24 mouse cellular contexts compared by ENCODE assay signal in the genomic region with DNA sequence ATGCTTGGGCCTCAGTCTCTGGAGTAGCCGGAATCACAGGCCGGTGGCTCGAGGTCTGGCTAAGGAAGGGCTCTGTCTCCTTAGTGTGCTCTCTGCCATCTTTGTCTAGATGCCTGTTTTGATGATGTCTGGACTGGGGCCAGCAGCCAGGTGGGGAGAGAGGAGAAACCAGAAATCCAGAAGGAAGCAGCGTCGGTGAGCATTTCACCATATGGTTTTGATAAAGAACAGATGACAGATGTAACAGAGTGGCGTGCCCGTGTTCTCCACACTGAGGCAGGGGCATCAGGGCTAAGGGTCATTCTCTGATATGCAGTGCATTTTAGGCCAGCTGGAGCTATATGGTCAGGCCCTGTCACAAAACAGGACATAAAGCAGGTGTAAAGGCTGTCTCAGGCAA. TPM values are rescaled to one million over a fixed set of nuclear protein-coding genes. Genes with fewer than 3 reads are reported as not detected.
DNase-seq lines count a peak whose midpoint lies in the region; ATAC-seq lines count a peak whose summit lies in the region.
"Had no signal": no experiment of that assay in that cellular context is flagged by ENCODE, and none has a peak within 500 bp of the region (broad histone marks: within the 10 kb centered on the region; RNA-seq: fewer than 3 reads in every experiment).

No protein-coding gene starts in this region.

- H3K4me2 ChIP-seq in embryonic facial prominence, embryonic 14.5 days (ENCODE audit: low read depth, low read length) = no peak overlapping the region
- H3K4me2 ChIP-seq: heart, embryonic 13.5 days; hindbrain, embryonic 13.5 days; intestine, embryonic 15.5 days had no signal

- H3K4me1 ChIP-seq in megakaryocyte, embryonic 14.5 days = peaks cover 100% of the 10 kb centered on the region
- H3K4me1 ChIP-seq in embryonic facial prominence, embryonic 14.5 days (ENCODE audit: control insufficient read depth, insufficient read depth, low read length) = peaks cover 6% of the 10 kb centered on the region
- H3K4me1 ChIP-seq in heart, embryonic 10.5 days = peaks cover 52% of the 10 kb centered on the region
- H3K4me1 ChIP-seq: intestine, embryonic 15.5 days had no signal

- peak overlapping the region; percentile 34; the same call in 1 of the 2 replicates for H3K9ac ChIP-seq in embryonic facial prominence, embryonic 14.5 days (ENCODE audit: low read depth, low read length)
- H3K9ac ChIP-seq: heart, embryonic 13.5 days; hindbrain, embryonic 13.5 days; intestine, embryonic 15.5 days had no signal

- no peak for ATAC-seq in megakaryocyte, adult 5-6 weeks (ENCODE audit: poor library complexity, severe bottlenecking)
- ATAC-seq in embryonic facial prominence, embryonic 14.5 days (ENCODE audit: low read depth) = no peak
- ATAC-seq in megakaryocyte progenitor cell, adult 5-6 weeks (replicated peaks; ENCODE audit: poor library complexity) = no peak
- ATAC-seq: intestine, embryonic 15.5 days; lung, postnatal 0 days; midbrain, embryonic 16.5 days had no signal

- H3K9me3 ChIP-seq in megakaryocyte, embryonic 14.5 days = no peaks in the 10 kb centered on the region
- no peaks in the 10 kb centered on the region for H3K9me3 ChIP-seq in embryonic facial prominence, embryonic 14.5 days (ENCODE audit: control insufficient read depth, low read length)
- H3K9me3 ChIP-seq in heart, embryonic 10.5 days = no peaks in the 10 kb centered on the region
- H3K9me3 ChIP-seq: heart, embryonic 13.5 days; hindbrain, embryonic 13.5 days; intestine, embryonic 15.5 days had no signal

- no peaks in the 10 kb centered on the region for H3K36me3 ChIP-seq in megakaryocyte, embryonic 14.5 days (replicated peaks; ENCODE audit: low read length)
- no peaks in the 10 kb centered on the region for H3K36me3 ChIP-seq in embryonic facial prominence, embryonic 14.5 days (ENCODE audit: control insufficient read depth, insufficient read depth, low read length)
- H3K36me3 ChIP-seq in heart, embryonic 10.5 days = no peaks in the 10 kb centered on the region
- H3K36me3 ChIP-seq: heart, embryonic 13.5 days; hindbrain, embryonic 13.5 days; intestine, embryonic 15.5 days had no signal

- peak; percentile 54 for DNase-seq in embryo, embryonic 10 days (ENCODE audit: low spot score)
- no peak for DNase-seq in embryo, embryonic 9.5 days (ENCODE audit: extremely low spot score)
- no peak for DNase-seq in embryonic facial prominence, embryonic 14.5 days (ENCODE audit: low spot score)
- DNase-seq in heart, embryonic 10.5 days (ENCODE audit: low spot score) = no peak
- DNase-seq: adrenal gland, adult 2 months; B cell, adult 2 months; heart, adult 11 months; kidney, postnatal 4 days; layer of hippocampus, adult 9-11 months; liver; right cerebral cortex, postnatal 25 days; thymus, adult 2 months had no signal

- peak overlapping the region; percentile 52 for H3K4me3 ChIP-seq in megakaryocyte, embryonic 14.5 days (replicated peaks)
- H3K4me3 ChIP-seq in embryonic facial prominence, embryonic 14.5 days (ENCODE audit: low read depth, low read length) = no peak overlapping the region
- no peak overlapping the region for H3K4me3 ChIP-seq in heart, embryonic 10.5 days
- H3K4me3 ChIP-seq: erythroblast, embryonic 14.5 days; heart, embryonic 13.5 days; hindbrain, embryonic 13.5 days; intestine, embryonic 15.5 days had no signal

- H3K27ac ChIP-seq in embryonic facial prominence, embryonic 14.5 days (replicated peaks; ENCODE audit: low read depth, low read length) = no peak overlapping the region
- no peak overlapping the region for H3K27ac ChIP-seq in heart, embryonic 10.5 days
- H3K27ac ChIP-seq: heart, embryonic 13.5 days; hindbrain, embryonic 13.5 days; intestine, embryonic 15.5 days had no signal

- WGBS in embryonic facial prominence, embryonic 14.5 days = 37% methylated on average over 7 of the region's 7 CpGs
- 60% methylated on average over 7 of the region's 7 CpGs for WGBS in heart, embryonic 10.5 days

- no peaks in the 10 kb centered on the region for H3K27me3 ChIP-seq in megakaryocyte, embryonic 14.5 days (replicated peaks)
- no peaks in the 10 kb centered on the region for H3K27me3 ChIP-seq in embryonic facial prominence, embryonic 14.5 days (replicated peaks; ENCODE audit: control insufficient read depth, insufficient read depth, low read length)
- H3K27me3 ChIP-seq in heart, embryonic 10.5 days (ENCODE audit: insufficient read depth, poor library complexity, severe bottlenecking) = no peaks in the 10 kb centered on the region
- H3K27me3 ChIP-seq: heart, embryonic 13.5 days; intestine, embryonic 15.5 days had no signal

RNA-seq across cellular contexts. Expression of gene Laptm5, which starts 12.2 kb away (rescaled TPM):
- polyA plus RNA-seq in megakaryocyte, embryonic 14.5 days (2012; ENCODE audit: insufficient read depth, low replicate concordance) = 2,077 and 24,581 TPM in 2 replicates
- total RNA-seq in megakaryocyte, adult 5-6 weeks (2015) = 1,039 and 1,095 TPM in 2 replicates
- 312 and 362 TPM in 2 replicates for total RNA-seq in megakaryocyte, adult 5-6 weeks (2017)
- 74.2 and 76.1 TPM in 2 replicates for polyA plus RNA-seq in embryonic facial prominence, embryonic 14.5 days (2014; fragmentation: Nextera tagmentation; extraction: Ambion mirVana)
- 431 and 454 TPM in 2 replicates for total RNA-seq in megakaryocyte progenitor cell, adult 5-6 weeks (2015)
- total RNA-seq in megakaryocyte progenitor cell, adult 5-6 weeks (2017) = 127 and 133 TPM in 2 replicates
- polyA plus RNA-seq in heart, embryonic 10.5 days (2016; fragmentation: Nextera tagmentation; extraction: Ambion mirVana) = 7.7 and 19.5 TPM in 2 replicates

RNA-seq across cellular contexts. Expression of gene Matn1, which starts 43.4 kb away (rescaled TPM):
- polyA plus RNA-seq in megakaryocyte, embryonic 14.5 days (2012; ENCODE audit: insufficient read depth, low replicate concordance) = 1.1 and 4.1 TPM in 2 replicates
- not detected in 2 replicates for total RNA-seq in megakaryocyte, adult 5-6 weeks (2015)
- not detected in 2 replicates for total RNA-seq in megakaryocyte, adult 5-6 weeks (2017)
- 51.7 and 129 TPM in 2 replicates for polyA plus RNA-seq in embryonic facial prominence, embryonic 14.5 days (2014; fragmentation: Nextera tagmentation; extraction: Ambion mirVana)
- total RNA-seq in megakaryocyte progenitor cell, adult 5-6 weeks (2015) = not detected in 2 replicates
- not detected in 2 replicates for total RNA-seq in megakaryocyte progenitor cell, adult 5-6 weeks (2017)
- polyA plus RNA-seq in heart, embryonic 10.5 days (2016; fragmentation: Nextera tagmentation; extraction: Ambion mirVana) = not detected in 2 replicates
- total RNA-seq: adrenal gland, adult 2 months; gastrocnemius, adult 8-10 months; heart, postnatal 25 days; megakaryocyte-erythroid progenitor cell, adult 5-6 weeks had no signal
- polyA plus RNA-seq: adrenal gland, adult 2 months; erythroblast, embryonic 14.5 days; heart, embryonic 13.5 days; lung, postnatal 0 days had no signal

Comparison
In these comparisons a context has a peak if more than half of its experiments do, and no peak if none do; other contexts are left out.
1. RNA of gene Laptm5, which starts 12.2 kb away (polyA plus RNA-seq): 2,077 to 24,581 TPM in megakaryocyte, embryonic 14.5 days; 74.2 to 76.1 TPM in embryonic facial prominence, embryonic 14.5 days and 7.7 to 19.5 TPM in heart, embryonic 10.5 days; every median in the first group is over 10 times any median in the second.
2. RNA of gene Matn1, which starts 43.4 kb away (polyA plus RNA-seq): 51.7 to 129 TPM in embryonic facial prominence, embryonic 14.5 days; 1.1 to 4.1 TPM in megakaryocyte, embryonic 14.5 days and not detected in heart, embryonic 10.5 days; every median in the first group is over 10 times any median in the second.